Mouse (Mus musculus) skeletal muscle tissue, adult 2 months (tissue): ENCODE data around the gene Clic4.
"Not testable (repeated sequence)": the region's sequence is repeated elsewhere in the genome, so short reads cannot be mapped to it uniquely, and the experiment has no call there.

ENCODE experiments used
- DNase-seq: peaks from one replicate; pipeline ENCODE4 v3.0.0-alpha.2; 2012; ENCODE audit warnings: low read depth, low spot score

Gene Clic4

DNA sequence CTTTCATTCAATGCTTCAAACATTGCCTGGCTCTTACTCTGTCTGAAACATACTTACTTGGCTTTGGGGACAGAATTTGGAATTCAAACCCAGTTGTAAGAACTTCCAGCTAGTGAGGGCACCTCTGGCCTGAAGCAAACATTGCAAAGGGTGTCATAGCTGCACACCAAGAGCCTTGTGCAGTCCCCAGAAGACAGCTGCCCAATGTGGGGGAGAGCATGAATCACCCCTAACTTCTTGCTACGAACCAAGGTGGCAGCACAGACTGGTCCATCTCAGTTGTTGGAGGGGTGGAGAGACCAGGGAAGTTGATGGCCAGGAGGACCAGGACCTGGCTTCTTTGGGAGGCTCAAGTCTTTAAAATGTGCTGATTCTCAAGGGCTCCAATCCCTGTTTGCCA is 81.4 kb downstream of the Clic4 start:
- no peak for DNase-seq

- no peak for DNase-seq
These were observed 82.2 kb downstream of the Clic4 start for GRCm38 (mm10) chr4:135190364-135190763.

DNA sequence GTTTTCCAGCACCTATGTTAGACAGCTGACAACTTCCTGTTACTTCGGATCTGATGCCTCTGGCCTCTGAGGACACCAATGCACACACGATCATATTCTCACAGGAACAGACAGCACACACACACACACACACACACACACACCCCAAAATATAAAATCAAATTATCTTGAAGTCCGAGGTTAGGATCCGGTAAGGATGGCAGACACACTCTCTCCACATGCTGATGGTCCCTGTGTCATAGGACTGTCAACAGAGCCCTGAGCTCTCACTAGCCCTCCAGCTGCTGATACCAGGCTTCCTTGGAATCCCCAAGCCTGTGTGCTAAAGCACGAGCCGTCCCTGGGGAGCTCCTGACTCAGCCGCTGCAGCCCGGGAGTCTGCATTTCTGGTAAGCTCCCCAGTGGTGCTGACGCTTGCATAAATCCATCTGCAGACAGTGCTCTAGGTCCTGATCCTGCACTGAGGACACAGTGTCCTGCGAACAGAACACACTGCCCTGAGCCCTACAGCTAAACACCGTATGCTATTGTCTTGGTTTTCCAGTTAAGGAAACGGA is 83.1 kb downstream of the Clic4 start:
- DNase-seq, result no peak

DNA sequence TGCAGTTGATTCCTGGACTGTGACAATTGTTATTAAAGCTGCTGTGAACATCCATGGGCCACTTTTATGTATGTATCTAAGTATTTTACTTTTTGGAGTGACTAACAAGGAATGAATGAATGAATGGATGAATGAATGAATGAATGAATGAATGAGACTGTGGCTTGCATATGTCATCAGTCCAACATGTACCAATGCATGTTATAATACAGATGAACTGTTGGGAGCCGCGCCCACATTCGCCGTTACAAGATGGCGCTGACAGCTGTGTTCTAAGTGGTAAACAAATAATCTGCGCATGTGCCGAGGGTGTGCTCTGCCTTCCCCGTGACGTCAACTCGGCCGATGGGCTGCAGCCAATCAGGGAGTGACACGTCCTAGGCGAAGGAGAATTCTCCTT is 88.3 kb downstream of the Clic4 start:
- DNase-seq, result not testable (repeated sequence)

- DNase-seq, result no peak
These were observed 90.8 kb downstream of the Clic4 start for GRCm38 (mm10) chr4:135181819-135182218.

DNA sequence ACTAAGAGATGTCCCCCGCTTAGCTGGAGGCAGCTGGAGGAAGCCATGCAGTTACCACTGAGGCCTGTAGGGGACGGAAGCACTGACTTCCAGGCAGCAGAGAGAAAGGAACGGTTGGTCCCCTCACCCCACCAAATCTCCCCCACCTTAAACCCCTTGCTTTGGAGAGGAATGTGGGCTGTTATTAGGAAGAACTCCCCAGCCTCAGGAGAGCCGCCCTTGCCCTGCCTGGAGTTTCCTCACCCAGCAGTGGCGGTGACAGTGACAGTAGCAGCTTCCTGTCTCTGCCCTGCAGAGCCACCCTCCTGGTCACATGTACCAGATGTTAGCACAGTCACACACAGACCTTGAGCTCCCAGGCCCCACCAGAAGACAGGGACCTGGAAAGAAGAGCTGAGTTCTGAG is 93.5 kb downstream of the Clic4 start:
- DNase-seq, result no peak

DNA sequence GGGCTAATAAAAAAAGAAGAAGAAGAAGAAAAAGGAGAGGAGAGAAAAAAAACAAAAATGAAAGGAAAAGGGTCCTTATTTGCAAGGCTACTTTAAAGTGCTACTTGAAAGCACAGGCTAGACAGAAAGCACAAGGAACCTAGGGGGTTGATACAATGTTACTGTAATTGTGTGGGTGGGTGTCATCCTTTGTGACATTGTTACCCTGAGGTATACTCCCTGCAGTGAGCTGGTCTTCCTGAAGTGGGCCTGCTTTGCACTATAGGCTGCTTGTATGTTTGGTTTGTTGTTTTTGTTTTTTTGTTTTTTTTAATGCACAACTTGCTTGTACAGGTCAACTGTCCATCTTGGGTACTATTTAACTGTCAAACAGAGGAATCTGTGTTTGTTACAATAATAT is 95.0 kb downstream of the Clic4 start:
- DNase-seq, result no peak

- no peak for DNase-seq
These were observed 97.1 kb downstream of the Clic4 start for GRCm38 (mm10) chr4:135175406-135176120.

DNA sequence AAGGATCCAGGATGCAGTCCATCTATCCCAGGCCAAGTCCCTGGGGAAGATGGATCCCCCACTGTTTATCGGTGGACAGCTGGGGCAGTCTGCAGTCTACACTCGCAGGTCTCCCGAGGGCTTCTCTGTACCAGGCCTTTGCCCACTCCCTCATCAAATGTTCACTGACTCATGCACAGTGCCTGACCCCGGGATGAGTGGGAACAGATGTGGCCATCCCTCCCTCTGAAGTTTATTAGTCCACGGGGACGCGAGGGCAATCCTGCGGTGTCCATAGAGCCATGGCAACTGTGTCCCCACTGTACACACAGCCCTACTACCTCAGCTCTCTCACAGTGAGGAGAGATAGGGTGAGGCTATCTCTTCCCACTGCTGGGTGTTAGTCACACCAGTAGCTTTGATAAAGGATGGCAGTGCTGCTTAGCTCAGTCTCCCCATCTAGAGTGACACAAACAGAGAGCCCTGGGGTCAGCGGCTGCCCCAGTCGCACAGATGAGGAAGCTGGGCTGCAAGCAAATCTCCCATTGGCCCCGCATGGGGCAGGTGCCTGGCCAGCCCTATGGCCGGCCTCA is 101.2 kb downstream of the Clic4 start:
- DNase-seq, result no peak

DNA sequence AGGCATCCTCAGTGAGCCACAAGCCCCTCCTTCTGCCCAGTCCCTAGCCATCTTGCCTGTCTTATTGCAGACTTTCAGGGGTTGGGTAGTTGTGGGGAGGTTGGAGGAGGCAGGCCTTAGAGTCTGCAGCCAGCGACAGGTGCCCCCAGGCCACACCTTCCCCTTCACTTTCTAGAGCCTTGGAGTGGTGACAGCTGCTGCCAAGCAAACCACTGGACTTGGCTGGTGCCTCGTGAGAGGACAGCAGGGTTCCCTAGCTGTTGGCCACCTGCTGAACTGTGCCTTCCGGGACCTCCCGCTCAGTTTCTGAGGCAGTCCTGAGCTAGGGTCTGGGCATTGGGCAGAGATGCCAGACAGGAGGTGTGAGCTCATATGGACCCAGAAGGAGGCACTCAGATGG is 103.1 kb downstream of the Clic4 start:
- no peak for DNase-seq

GRCm38 (mm10) chr4:135169096-135169495 is 103.5 kb downstream of the Clic4 start:
- no peak for DNase-seq

DNA sequence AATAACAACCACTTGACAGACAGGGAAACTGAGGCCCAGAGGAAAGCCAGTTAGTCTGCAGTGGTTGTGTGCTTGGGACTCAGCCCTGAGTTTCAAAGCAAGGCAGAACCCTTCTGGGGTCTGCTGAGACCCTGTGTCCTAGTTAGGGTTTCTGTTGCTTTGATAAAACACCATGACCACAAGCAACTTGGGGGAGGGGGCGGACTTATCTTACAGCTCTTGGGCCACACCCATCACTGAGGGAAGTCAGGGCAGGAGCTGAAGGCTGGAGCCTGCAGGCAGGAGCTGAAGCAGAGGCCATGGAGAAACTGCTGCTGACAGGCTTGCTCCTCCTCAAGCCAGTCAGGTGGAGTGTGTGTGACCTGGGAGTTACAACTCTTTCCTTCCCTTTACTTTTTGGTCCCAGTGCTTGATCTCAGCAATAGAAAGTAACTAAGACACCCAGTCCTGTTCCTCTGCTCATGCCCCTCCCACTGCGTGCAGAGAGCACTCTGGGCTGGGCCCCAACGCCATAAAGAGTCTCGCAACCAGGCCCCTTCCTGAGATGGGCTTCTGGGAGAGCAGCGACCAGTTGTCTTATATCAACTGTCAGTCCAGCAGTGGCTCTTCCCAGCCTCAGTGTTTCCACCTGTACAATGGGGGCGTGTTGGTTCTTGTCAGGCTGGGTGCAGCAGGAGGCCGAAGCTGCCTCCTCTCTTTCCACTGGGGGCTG is 104.6 kb downstream of the Clic4 start:
- DNase-seq, result no peak

- DNase-seq, result no peak
These were observed 106.0 kb downstream of the Clic4 start for GRCm38 (mm10) chr4:135166413-135167225.

DNA sequence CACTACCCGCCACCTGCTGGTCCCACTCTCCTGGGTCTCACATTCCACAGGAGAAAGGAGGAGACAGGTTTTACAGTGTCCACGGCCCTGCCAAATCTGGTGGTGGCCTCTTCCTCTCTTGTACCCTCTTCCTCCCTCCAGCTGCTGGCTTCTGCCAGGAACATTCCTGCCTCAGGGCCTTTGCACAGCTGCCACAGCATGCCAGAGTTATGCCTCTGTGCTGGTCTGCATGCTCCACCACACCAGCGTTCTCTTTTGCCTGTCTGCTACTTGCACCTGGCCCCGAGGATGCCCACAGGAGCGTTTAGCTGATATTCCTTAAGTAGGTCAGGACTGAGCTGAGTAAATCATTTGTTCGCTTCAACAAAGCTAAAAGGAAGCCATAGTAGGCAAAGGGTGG is 106.9 kb downstream of the Clic4 start:
- no peak for DNase-seq
